Mouse (Mus musculus) C2C12 (cell line): Measurements from ENCODE around the gene Grk6.

Experiments used
- CEBPB ChIP-seq: IDR thresholded peaks from one replicate; pipeline ENCODE4 v1.6.1; 2011; ENCODE audit warnings: low read depth, mild to moderate bottlenecking, control low read depth, moderate library complexity
- CTCF ChIP-seq: IDR thresholded peaks from one replicate; pipeline ENCODE4 v1.5.1; 2011; ENCODE audit not compliant: control insufficient read depth, insufficient read depth, insufficient read length
- FOSL1 ChIP-seq: IDR thresholded peaks from one replicate; pipeline ENCODE4 v1.8.0; 2011; ENCODE audit warnings: mild to moderate bottlenecking, low read length; ENCODE audit not compliant: poor library complexity, insufficient read depth, severe bottlenecking
- MYOG ChIP-seq: IDR thresholded peaks from one replicate; pipeline ENCODE4 v1.6.1; 2011; ENCODE audit not compliant: control insufficient read depth, insufficient read length; ENCODE audit errors: extremely low read depth
- USF1 ChIP-seq: IDR thresholded peaks from one replicate; pipeline ENCODE4 v1.6.1; 2011; ENCODE audit warnings: low read depth, mild to moderate bottlenecking, control low read depth, moderate library complexity

- TF ChIP-seq CTCF, result peak; percentile 59
- no peak for TF ChIP-seq CEBPB
- no peak for TF ChIP-seq FOSL1
- TF ChIP-seq MYOG, result no peak
- no peak for TF ChIP-seq USF1
Measured at GRCm38 (mm10) chr13:55420933-55421800, 23.7 kb upstream of the Grk6 start.
